Mouse (Mus musculus): Measurements from ENCODE around the gene Tnnc2. TPM values are rescaled to one million over a fixed set of nuclear protein-coding genes. Genes with fewer than 3 reads are reported as not detected.

Gene Tnnc2
- total RNA-seq, 2 experiments from 2014 or later, result 18,106 to 19,583 TPM

DNA sequence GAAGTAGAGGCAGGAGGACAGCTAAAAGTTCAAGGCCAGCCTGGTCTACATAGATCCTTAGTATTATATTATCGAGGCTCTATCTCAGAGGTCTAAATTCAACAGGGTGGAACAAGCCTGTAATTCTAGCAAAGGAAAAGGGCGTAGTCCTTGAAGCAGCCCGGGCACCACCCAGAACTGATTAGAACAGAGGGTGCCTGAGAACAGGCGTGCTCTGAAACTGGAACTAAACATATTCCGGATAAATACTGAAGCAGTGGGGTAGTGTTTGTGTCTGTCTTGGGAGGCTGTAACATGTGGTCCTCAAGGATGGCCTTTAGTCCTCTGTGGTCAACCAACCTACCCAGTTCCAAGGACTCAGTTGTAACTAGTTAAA, 5.8 kb downstream of the Tnnc2 start:
- no peak for DNase-seq (ENCODE audit: low spot score)

DNA sequence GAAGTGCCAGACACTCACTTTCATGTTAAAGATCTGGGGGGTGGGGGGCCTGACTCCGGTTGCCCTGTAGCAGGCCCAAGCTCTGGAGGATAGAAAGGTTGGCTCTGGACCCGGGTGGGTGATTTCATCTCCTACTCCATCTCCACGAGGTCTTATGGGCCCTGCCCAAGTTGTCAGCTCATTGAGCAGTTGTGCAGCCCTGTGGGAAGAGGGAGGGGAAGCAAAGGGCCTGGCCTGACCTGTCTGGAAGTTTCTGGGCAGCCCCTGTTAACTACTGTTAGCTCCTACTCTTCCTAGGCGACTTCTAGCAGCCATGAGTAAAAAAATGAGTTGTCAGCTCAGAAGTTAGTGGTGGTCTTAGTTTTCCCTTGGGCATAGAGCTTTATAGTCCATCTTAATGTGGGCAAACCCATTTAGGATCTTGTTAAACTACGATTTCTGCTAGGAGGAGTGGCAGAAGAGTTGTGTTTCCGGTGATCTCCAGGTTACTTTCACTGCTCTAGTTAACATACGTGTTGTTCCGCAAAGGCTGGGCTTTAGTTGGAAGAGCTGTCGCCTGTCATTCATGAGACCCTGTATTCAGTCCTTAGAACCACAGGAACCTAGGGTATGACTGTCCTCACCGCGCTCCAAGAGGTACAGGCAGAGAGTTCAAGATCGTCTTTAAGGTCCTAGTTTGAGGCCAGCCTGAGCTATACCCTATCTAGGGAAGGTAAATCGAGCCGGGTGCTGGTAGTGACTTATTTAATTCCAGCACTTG, 6.4 kb downstream of the Tnnc2 start:
- no peak for DNase-seq (ENCODE audit: low spot score)

DNA sequence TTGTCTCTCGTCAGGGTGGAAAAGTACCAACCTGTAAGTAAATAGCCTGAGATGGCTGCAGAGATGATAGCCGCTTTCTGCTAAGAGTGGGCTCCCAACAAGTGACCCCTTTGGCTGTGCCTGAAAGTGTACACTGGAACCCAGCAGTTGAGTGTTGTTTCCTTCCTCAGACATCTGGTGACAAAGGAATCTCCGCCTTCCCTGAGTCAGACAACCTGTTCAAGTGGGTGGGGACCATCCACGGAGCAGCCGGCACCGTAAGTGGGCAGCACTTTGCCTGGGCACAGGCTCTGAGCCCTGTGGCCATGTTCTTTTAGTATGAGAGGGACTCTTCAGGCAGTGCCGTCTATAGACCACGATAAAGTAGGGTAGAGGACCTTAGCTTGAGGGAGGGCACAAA, 8.6 kb downstream of the Tnnc2 start:
- DNase-seq (ENCODE audit: low spot score), result no peak

DNA sequence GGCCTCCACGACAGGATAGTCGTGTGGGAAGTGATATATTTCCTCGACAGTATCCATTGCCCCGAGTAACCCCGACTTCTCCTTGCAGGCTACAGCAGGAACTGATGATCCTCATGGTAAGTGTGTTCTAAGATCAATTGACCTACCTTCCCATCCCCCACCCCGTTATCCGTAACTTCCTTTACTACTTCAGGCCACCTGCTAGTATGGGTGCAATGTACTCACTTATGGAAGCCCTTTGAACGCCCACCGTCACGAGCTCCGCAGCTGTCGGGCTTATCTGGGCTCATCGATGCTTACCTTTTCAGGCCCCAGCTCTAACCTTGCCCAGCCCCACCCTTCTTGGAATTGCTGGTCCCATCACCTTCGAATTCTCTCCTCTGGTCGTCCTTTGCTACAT, 9.5 kb downstream of the Tnnc2 start:
- DNase-seq (ENCODE audit: low spot score), result no peak

DNA sequence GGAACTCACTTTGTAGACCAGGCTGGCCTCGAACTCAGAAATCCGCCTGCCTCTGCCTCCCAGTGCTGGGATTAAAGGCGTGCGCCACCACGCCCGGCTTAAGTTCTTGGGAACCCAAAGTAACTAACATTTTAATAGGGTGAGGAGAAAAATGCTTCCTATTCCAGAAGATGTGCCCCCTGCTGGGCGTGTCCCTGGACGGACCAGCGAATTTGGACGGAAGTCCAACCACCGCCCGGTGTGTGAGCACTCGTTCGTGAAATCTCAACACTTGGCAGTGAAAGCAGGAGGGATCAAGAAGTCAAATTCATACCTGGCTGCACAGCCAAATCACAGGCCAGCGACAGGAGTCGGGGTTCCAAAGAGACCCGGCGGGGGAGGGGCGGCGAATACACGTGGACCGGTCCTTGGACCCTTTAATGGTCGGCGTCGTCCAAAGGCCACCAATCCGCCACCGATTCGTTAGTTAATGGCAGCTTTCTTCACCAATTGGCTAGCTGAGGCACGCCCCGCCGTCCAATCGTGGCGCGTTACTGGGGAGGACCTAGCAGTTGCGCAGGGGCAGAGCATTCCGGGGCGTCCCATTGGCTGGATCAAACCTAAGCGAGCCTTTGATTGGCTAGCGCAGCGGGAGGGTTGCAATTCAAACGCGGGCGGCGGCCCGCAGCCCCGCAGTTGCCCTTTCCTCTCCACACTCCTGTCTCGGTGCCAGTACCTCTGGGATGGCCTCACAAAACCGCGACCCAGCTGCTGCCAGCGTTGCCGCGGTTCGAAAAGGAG, 10.3 kb downstream of the Tnnc2 start, which contains the start of gene Ube2c:
Ube2c (plus strand) TSS at position 641 of the 780 bp plus-strand sequence.
- DNase-seq (ENCODE audit: low spot score), result peak; percentile 99

DNA sequence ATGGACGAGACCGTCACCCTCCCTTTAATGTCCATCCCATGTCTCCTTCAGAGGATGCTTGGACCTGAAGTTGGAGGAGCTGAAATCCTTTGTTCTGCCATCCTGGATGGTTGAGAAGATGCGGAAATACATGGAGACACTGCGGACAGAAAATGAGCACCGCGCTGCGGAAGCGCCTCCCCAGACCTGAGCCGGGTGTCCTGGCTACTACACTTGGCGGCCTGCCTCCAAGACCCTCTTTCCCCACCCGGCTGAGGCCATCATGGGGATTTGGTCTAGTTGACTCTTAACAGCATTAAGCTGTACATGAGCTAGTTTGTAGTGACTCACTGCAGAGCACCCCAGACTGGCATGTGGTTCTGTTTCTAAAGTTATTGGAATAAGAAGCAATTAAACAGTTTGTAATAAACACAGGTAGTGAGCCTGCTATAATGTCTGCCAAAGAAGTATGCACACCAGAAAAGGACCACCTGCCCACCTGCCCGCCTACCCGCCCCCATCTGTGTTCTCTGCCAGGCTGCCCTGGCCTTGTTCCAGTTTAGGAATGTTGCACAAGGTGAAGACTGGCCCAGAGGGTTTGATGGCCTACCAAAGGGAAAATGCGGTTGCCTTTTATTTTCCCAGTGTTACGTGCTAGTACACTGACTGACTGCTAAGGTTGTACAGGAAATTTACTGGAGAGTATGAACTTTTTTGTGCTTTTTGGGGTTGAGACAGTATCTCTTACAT, 11.8 kb downstream of the Tnnc2 start:
- no peak for DNase-seq (ENCODE audit: low spot score)

DNA sequence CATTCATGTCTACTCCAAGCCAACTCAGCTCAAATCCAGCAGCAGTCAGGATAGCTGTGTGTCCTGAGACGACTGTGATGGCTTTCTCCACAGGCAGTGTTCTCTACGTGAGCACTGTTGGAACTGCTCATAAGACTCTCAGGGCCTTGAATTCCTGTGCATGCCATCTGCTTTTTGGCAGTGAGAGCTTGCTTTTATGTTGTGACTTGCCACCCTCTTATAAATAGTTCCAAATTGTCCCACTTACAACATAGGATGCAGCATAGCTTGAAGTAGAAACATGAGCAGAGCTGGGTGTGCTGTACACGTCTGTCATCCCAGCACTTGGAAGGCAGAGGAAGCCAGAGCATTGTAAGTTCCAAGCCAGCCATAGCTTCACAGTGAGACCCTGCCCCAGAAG, 13.9 kb downstream of the Tnnc2 start:
- no peak for DNase-seq (ENCODE audit: low spot score)

DNA sequence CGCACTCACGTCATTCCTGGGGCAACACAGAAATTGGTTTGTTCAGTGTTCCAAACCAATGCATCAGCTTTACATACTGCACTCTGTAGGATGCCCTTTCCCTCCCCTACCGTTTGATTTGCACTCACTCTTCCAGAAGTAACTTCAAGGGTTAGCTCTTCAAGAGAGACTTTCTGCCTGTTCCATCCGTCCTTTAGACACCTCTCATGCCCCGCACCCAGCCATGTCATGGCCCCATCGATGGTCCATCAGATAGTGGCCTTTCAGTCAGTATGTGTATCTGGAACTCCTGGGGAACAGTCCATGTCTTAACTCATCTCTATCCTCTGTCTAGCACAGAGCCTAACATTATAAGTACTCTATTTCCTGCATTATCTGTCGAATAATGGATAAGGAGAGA, 17.2 kb downstream of the Tnnc2 start:
- no peak for DNase-seq (ENCODE audit: low spot score)

DNA sequence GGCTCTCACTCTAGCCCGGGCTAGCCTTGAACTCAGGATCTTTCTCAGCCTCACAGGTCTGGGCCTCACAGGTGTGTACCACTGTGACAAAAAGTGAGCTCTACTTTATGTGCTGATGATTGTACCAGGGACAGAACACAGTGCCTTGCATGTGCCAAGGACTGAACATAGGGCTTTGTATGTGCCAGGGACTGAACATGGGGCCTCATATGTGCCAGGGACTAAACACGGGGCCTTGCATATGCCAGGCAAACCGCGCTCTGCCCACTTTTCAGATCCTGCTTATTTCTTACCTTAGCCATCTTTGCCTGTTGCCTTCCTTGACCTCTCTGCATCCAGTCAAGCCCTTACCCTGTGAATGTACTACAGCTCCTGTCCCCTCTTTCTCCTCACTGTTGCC, 17.8 kb downstream of the Tnnc2 start:
- no peak for DNase-seq (ENCODE audit: low spot score)

DNA sequence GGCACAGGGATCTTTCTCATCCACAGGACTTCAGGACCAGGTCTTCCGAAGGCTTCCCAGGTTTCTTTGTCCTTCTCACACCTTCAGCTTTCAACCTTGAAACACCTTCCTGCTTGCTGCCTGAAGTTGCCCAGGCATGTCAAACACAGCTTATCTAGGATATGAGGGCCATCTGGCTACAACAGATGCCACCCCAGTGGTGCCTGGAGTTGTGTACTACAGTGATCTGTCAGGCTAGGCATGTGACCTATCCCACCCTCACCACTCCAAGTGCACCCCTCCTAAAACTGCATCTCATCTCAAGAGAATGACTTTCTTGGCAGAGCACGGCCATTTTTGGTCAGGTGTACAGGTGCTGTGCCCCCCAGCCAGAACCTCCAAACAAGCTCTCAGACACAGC, 18.3 kb downstream of the Tnnc2 start:
- no peak for DNase-seq (ENCODE audit: low spot score)

DNA sequence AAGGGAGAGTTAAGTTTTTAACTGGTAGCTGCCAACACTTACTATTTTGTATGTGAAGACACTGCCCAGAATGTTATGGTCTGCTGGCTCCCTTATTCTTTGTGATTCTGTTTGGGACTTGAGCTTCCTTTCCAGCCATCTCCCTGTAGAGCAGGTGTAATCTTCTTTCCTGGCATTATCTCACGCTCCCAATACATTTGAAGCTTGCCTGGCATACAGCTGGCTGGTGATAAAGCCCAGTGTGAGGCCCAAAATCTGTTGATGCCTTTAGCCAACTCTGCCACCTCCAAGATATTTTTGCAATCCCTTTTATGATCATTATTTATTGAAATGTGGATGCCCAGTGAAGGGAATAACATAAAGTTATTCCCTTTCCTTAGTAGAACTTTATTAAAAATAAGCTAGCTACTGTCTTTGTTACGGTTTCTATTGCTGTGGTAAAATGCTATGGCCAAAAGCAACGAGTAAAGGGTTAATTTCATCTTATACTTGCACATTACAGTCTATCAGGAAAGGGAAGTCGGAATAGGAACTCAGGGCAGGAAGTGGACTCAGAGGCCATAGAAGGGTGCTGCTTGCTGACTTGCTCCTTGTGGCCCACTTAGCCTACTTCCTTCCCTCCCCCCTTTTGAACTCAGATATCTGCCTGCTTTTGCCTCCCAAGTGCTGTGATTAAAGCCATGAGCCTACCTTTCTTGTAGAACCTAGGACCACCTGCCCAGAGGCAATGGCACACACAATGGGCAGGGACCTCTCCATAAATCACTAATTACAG, 19.5 kb downstream of the Tnnc2 start:
- DNase-seq (ENCODE audit: low spot score), result no peak

DNA sequence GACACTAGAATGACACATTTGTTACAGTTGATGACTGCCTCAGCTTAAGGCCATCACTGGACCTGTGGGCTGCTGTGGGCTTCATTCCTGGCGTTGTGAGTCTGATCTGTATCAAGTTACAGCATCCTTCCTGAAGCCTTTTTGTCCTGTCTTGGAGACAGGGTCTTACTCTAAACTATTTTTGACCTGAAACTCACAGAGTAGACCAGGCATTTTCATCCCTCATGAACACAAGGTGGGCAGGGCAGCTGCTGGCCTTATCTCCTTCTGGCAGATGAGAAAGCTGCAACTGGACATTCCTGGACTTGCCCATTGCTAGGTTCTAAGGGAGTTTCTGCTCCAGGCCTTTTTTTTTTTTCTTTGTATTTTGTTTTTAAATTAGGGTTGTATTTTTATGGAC, 21.1 kb downstream of the Tnnc2 start:
- no peak for DNase-seq (ENCODE audit: low spot score)

DNA sequence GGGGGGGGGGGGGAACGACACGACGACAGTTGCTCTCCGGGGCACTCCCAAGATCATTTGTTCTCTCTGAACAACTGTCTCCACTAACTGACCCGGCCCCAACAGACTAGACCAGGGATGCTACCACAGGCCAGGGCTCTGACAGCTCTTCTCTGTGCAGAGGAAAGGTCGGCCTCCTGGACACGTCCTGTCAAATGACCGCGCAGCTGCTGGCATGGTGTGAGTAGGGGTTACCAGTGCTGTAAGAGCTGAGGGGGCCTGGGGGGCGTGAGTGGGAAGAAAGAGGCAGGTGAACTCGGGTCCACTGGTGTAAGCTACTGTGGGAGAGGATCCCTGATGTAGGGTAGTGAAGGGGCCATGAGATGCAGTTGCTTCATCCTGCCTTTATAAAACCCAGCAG, 21.9 kb downstream of the Tnnc2 start:
- no peak for DNase-seq (ENCODE audit: low spot score)

DNA sequence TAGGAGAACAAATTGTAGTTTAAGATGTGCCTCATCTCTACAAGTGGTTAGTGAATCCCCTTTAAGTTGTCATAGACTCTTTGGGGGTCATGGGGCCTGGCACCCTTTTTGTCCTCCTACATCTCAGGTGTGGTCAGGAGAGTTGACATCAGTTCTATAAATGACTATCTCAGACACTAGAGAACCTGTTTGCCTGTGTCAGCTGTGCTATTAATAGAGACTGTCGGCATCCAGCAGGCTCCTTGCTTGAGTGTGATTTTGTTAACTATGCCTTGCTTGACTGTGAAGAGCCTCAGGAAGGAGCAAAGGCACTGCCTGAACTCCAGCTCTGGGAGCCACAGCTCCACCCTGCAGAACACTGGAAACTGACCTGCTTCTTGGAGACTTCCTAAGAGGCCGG, 25.0 kb downstream of the Tnnc2 start:
- DNase-seq (ENCODE audit: low spot score), result peak; percentile 74

DNA sequence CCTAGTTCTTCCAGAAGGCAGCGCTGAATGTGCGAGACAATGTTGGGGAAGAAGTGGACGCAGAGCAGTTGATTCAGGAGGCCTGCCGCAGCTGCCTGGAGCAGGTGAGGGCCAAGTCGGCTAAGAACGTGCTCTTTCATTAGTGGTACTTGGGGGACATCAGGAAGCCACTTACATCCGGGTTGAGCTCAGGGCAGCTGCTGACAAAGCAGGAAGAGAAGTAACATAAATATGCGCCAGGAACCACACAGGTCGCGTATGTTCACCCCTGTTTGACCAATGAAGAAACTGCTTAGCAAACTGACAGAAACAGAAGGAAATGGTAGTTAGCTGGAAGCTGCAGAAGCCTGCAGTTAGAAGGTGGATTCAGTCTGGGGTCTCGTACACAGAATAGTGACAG, 25.7 kb downstream of the Tnnc2 start:
- no peak for DNase-seq (ENCODE audit: low spot score)

DNA sequence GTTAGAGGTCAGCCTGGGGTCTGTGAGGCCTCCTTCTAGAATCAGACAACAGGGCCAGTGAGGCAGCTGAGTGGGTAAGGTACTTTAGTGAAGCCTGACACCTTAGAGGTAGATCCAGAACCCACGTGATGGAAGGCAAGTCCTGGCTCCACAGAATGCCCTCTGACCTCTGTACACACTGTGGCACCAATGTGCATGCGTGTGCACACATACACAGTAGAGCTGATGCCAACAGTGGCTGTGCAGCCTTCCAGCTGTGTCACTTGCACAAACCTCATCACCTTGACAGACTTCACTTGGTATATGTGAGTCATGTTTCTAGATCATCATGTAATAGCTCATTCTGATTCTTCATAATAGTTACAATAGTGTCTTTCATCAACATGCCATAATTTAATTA, 27.3 kb downstream of the Tnnc2 start:
- no peak for DNase-seq (ENCODE audit: low spot score)

DNA sequence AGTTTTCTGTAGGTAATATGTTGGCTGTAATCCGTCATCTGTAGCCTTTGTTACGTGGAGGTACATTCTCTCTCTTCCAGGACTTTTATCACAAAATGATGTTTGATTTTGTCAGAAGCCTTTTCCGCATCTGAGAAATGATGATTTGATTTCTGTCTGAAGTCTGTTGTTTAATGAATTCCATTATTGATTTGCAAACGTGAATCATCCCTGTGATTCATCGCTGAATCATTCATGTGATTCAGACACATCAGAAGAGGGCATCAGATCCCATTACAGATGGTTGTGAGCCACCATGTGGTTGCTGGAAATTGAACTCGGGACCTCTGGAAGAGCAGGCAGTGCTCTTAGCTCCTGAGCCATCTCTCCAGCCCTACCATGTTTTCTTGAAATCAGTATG, 30.8 kb downstream of the Tnnc2 start:
- DNase-seq (ENCODE audit: low spot score), result no peak

DNA sequence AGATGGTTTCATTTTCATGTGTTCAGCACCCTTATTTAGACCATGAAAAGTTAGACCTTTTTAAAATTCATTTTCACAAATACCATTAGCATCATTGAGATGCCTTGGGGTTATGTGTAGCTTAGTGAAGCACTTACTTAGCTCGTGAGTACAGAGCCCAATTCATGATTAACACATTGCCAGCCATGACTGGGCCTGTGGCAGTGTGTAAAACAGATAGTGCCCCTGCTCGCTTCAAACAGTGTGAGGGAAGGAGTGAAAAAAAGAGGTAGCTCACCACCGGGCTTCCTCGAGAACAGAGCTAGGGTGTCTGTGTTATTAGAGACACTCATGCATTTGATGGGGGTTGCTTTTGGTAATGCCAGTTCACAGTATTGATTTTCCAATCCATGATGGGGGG, 31.6 kb downstream of the Tnnc2 start:
- DNase-seq (ENCODE audit: low spot score), result no peak

DNA sequence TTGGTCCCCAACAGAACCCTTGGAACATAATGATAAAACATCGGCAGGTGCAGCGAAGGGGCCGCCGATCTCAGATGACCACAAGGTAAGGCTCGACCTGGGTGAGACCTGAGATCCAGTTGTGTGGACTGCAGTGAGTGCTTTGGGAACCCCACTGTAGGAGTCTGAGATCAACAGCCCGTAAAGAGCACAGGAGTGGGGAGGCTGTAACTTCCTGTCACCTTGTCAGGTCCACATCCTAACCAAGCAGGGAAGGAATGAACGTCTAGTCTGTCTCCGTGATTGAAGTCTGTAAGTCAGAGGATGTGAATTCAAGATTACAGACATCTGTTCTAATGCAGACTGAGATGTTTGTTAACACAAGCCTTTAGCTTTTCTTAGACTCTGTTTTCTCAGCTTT, 33.1 kb downstream of the Tnnc2 start:
- DNase-seq (ENCODE audit: low spot score), result no peak

DNA sequence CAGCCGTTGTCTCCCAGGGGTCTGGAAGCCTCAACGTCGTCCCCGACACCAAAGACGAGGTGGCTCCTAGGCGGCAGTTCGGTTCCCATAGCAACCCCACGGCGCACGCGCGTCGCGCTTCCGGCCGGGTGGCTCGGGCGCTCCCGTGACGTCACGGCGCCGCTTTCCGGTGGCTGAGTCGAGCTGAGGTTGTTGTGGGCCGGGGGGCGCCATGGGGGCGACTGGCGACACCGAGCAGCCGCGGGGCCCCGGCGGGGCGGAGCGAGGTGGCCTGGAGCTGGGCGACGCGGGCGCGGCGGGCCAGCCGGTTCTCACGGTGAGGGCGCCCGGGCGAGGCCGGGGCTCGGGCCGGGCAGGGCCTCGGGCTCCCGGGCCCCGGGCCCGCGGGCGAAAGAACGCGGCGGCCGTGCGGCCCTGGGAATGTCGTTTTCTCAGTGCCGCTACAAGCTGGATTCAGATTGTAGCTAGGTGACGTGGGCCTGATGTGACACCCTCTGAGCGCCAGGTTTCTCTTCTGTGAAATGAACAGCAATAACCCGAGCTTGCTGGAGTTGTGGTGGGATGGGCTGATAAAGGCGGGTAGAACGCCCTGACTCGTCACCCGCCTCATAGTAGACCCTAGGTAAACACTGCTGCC, 33.8 kb downstream of the Tnnc2 start, which contains the start of the genes Wfdc3 and Dnttip1:
Wfdc3 (minus strand) TSS at position 89 of the 637 bp plus-strand sequence.
Dnttip1 (plus strand) TSS at position 141 of the 637 bp plus-strand sequence.
- peak; percentile 91 for DNase-seq (ENCODE audit: low spot score)

DNA sequence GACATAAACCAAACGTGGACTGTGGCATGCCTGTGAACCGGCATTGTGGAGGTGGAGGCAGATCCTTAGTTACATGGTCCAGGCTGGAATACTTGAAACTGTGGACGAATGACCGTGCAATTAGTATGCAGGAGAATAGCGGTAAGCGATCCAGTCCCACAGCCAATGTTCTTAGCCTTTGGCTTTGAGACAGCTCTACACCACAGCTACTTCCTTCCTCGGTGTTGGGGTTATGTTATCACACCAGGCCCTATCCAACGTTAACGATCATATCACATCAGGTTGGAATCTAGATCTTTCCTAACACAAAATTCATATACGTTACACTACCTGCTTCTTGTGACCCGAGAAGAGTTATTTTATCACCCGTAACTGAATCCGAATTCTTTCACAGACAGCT, 34.8 kb downstream of the Tnnc2 start:
- DNase-seq (ENCODE audit: low spot score), result no peak

Data from gastrocnemius, adult 18-20 months (tissue).